Mouse (Mus musculus) G1E (cell line): ENCODE data around the gene Dmrt1. TPM values are rescaled to one million over a fixed set of nuclear protein-coding genes. Genes with fewer than 3 reads are reported as not detected.

Experiments used
- ATAC-seq: 2 replicates; pipeline ENCODE4 v1.8.0; 2016; ENCODE audit warnings: mild to moderate bottlenecking; ENCODE audit not compliant: insufficient number of reproducible peaks, poor library complexity, low FRiP score, severe bottlenecking; ENCODE audit errors: extremely low read depth
- DNase-seq: peaks from one replicate; pipeline ENCODE4 v3.0.0; 2012; ENCODE audit warnings: low spot score
- H3K27me3 ChIP-seq: 2 replicates; pipeline ENCODE4 v1.6.1; 2012; ENCODE audit warnings: mild to moderate bottlenecking, low read length, inconsistent platforms; ENCODE audit not compliant: insufficient read depth
- H3K36me3 ChIP-seq: replicated peaks from 2 replicates; pipeline ENCODE3; 2012; ENCODE audit warnings: mild to moderate bottlenecking, inconsistent platforms
- H3K4me1 ChIP-seq: 2 replicates; pipeline ENCODE4 v1.6.1; 2012; ENCODE audit warnings: low read depth, low read length, inconsistent platforms, mixed read lengths; ENCODE audit not compliant: insufficient read depth
- H3K4me3 ChIP-seq: 2 replicates; pipeline ENCODE4 v1.5.1; 2012; ENCODE audit warnings: low read depth, mild to moderate bottlenecking, inconsistent platforms, low read length, moderate library complexity, mixed read lengths
- H3K9me3 ChIP-seq: replicated peaks from 2 replicates; pipeline ENCODE4 v1.6.1; 2012; ENCODE audit warnings: inconsistent platforms
- CTCF ChIP-seq: IDR thresholded peaks from 2 replicates; pipeline ENCODE4 v1.5.1; 2012; ENCODE audit warnings: low read depth, low read length, inconsistent platforms, mixed read lengths
- GATA1 ChIP-seq: IDR thresholded peaks from 2 replicates; pipeline ENCODE4 v1.6.1; 2012; ENCODE audit warnings: borderline replicate concordance, low read length, inconsistent platforms, mixed read lengths
- GATA2 ChIP-seq: IDR thresholded peaks from 2 replicates; pipeline ENCODE4 v1.6.1; 2012; ENCODE audit warnings: low read depth, low read length, inconsistent platforms, borderline replicate concordance
- POLR2AphosphoS5 ChIP-seq: IDR thresholded peaks from 2 replicates; pipeline ENCODE4 v1.6.1; 2012; ENCODE audit warnings: low read depth, low read length, inconsistent platforms; ENCODE audit not compliant: insufficient replicate concordance
- TAL1 ChIP-seq: conservative IDR thresholded peaks from 2 replicates; pipeline ENCODE4 v1.6.1; 2012; ENCODE audit warnings: low read depth, low read length, inconsistent platforms, mixed read lengths
- polyA plus RNA-seq: library from polyadenylated mRNA; stranded (reverse); fragments of >175 nt; gene quantifications from 2 replicates; pipeline ENCODE4 v1.2.3, GENCODE M21; 2012
- total RNA-seq, 2 experiments: library from RNA; stranded (forward) in 1 of 2; stranded (reverse) in 1 of 2; fragments of 200-1000 nt in 1 of 2; fragments of >200 nt in 1 of 2; fragmentation: Nextera tagmentation in 1 of 2; gene quantifications; 2 replicates each; pipeline ENCODE4 v1.2.3; 2014 to 2017

The Dmrt1 gene
- total and polyA plus RNA-seq, 3 experiments: not detected

DNA sequence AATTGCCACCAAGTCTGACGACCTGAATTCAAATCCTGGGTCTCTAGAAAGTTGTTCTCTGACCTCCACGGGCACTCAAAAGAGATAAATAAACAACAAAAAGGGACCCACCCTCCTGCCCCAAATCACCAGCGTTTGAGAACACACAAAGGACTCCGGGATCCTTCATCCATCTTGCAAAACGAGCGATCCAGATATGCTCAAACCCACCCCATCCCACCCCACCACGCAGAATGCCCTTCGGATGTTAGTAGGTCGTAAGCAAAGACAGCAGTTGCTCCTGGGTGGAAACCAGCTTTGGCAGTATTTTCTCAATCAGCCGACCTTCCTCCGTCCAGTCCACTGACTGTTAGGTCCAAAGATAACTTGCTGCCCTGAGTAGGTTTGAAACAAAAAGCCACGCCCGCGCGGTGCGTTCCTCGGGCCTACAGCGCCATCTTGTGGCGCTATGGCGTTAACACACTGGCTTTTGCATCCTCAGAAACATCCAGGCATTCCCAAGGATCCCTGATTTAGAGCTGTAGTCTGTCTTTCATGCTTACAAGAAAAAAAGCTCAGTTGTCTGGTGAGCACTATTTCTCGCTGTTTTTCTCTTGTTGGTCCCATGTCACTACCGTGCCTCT is 130.3 kb downstream of the Dmrt1 start:
- ATAC-seq: no peak
- H3K9me3 ChIP-seq: peaks cover 56% of the 10 kb centered on the region
- DNase-seq: no peak
- no peak overlapping the region for H3K4me3 ChIP-seq
- TF ChIP-seq TAL1: no peak
- TF ChIP-seq GATA1: no peak
- TF ChIP-seq POLR2AphosphoS5: no peak
- TF ChIP-seq CTCF: no peak
- no peak for TF ChIP-seq GATA2
- no peaks in the 10 kb centered on the region for H3K27me3 ChIP-seq
- H3K4me1 ChIP-seq: no peaks in the 10 kb centered on the region
- no peaks in the 10 kb centered on the region for H3K36me3 ChIP-seq

- Histone ChIP-seq H3K27me3 (no peaks in the 10 kb centered on the region), H3K4me3 (no peak overlapping the region), H3K36me3 (no peaks in the 10 kb centered on the region), H3K9me3 (peaks cover 59% of the 10 kb centered on the region), H3K4me1 (no peaks in the 10 kb centered on the region)
- DNase-seq: no peak
- no peak for ATAC-seq
- TF ChIP-seq GATA2 (no peak), TAL1 (no peak), GATA1 (no peak), CTCF (no peak), POLR2AphosphoS5 (no peak)
Measured at GRCm38 (mm10) chr19:25638766-25639361, 133.4 kb downstream of the Dmrt1 start.

GRCm38 (mm10) chr19:25641786-25642185 is 136.4 kb downstream of the Dmrt1 start:
- Histone ChIP-seq H3K27me3 (no peaks in the 10 kb centered on the region), H3K36me3 (no peaks in the 10 kb centered on the region), H3K9me3 (peaks cover 50% of the 10 kb centered on the region), H3K4me3 (no peak overlapping the region), H3K4me1 (no peaks in the 10 kb centered on the region)
- DNase-seq (no peak), ATAC-seq (no peak)
- TF ChIP-seq GATA2: no peak
- TF ChIP-seq CTCF: no peak
- TF ChIP-seq POLR2AphosphoS5: no peak
- TF ChIP-seq GATA1: no peak
- TF ChIP-seq TAL1: no peak

DNA sequence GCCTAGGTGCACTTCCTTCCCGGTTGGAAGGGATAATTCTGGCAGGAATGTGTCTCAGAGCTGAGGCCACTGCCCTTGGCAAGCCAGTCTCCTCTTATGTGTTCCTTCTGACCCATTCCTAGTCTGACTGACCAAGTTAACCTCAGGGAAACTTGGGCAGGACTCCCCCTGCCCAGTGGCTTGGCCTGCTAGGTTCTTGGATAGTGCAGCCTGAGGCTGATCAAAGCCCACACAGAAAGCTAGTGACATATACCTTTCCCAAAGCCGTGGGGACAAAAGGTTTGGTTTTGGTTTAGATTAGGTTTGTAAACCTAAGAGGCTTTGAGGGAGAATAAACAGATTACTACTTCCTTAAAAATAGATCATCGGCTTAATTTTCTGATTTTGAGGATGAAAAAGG is 141.7 kb downstream of the Dmrt1 start:
- no peaks in the 10 kb centered on the region for H3K36me3 ChIP-seq
- H3K9me3 ChIP-seq: peaks cover 51% of the 10 kb centered on the region
- no peak overlapping the region for H3K4me3 ChIP-seq
- TF ChIP-seq CTCF: no peak
- TF ChIP-seq GATA1: no peak
- no peak for TF ChIP-seq GATA2
- TF ChIP-seq TAL1: no peak
- no peak for TF ChIP-seq POLR2AphosphoS5
- no peak for DNase-seq
- ATAC-seq: no peak
- H3K4me1 ChIP-seq: no peaks in the 10 kb centered on the region
- no peaks in the 10 kb centered on the region for H3K27me3 ChIP-seq

- TF ChIP-seq GATA1: no peak
- no peak for TF ChIP-seq POLR2AphosphoS5
- TF ChIP-seq TAL1: no peak
- no peak for TF ChIP-seq GATA2
- no peak for TF ChIP-seq CTCF
Measured at GRCm38 (mm10) chr19:25648701-25649100, 143.3 kb downstream of the Dmrt1 start.

GRCm38 (mm10) chr19:25650474-25650873 is 145.1 kb downstream of the Dmrt1 start:
- no peaks in the 10 kb centered on the region for H3K27me3 ChIP-seq
- no peaks in the 10 kb centered on the region for H3K36me3 ChIP-seq
- H3K4me3 ChIP-seq: no peak overlapping the region
- TF ChIP-seq POLR2AphosphoS5 (no peak), GATA2 (no peak), GATA1 (no peak), CTCF (no peak), TAL1 (no peak)
- no peaks in the 10 kb centered on the region for H3K4me1 ChIP-seq
- peaks cover 58% of the 10 kb centered on the region for H3K9me3 ChIP-seq
- no peak for ATAC-seq
- DNase-seq: no peak

More at GRCm38 (mm10) chr19:25648701-25649100, 143.3 kb downstream of the Dmrt1 start:
- H3K9me3 ChIP-seq: peaks cover 55% of the 10 kb centered on the region
- no peak overlapping the region for H3K4me3 ChIP-seq
- no peak for DNase-seq
- no peaks in the 10 kb centered on the region for H3K4me1 ChIP-seq
- no peak for ATAC-seq
- H3K36me3 ChIP-seq: no peaks in the 10 kb centered on the region
- no peaks in the 10 kb centered on the region for H3K27me3 ChIP-seq
